Mouse (Mus musculus) olfactory bulb, adult 2 months (tissue): ENCODE results near the gene Nmb.

Experiments
- CTCF ChIP-seq: fragments of 200-500 bp; IDR thresholded peaks from 2 replicates; pipeline ENCODE4 v1.5.1; 2012; ENCODE audit warnings: low read depth, mild to moderate bottlenecking, low read length, moderate library complexity; ENCODE audit not compliant: insufficient read depth
- POLR2A ChIP-seq: fragments of 200-500 bp; IDR thresholded peaks from 2 replicates; pipeline ENCODE4 v1.6.1; 2012; ENCODE audit warnings: mild to moderate bottlenecking, low read depth, low read length, moderate library complexity; ENCODE audit not compliant: insufficient read depth

GRCm38 (mm10) chr7:80873631-80874030 is 31.2 kb downstream of the Nmb start:
- TF ChIP-seq CTCF: no peak
- no peak for TF ChIP-seq POLR2A
